In genomic region chr9:118611111-118611541, GRCm38 (mm10) we compare ENCODE assay signal across 9 mouse cellular contexts. TPM values are rescaled to one million over a fixed set of nuclear protein-coding genes. Genes with fewer than 3 reads are reported as not detected.
DNase-seq lines count a peak whose midpoint lies in the region; ATAC-seq and TF ChIP-seq lines count a peak whose summit lies in the region.
"Had no signal": no experiment of that assay in that cellular context is flagged by ENCODE, and none has a peak within 500 bp of the region (broad histone marks: within the 10 kb centered on the region; RNA-seq: fewer than 3 reads in every experiment).

No protein-coding gene starts in this region.

- peaks cover 9% of the 10 kb centered on the region; the same call in 1 of the 2 replicates for H3K79me2 ChIP-seq in liver, adult 2 months (ENCODE audit: control insufficient read depth, insufficient read depth, low read length)

- WGBS in forebrain, embryonic 15.5 days: 40% methylated on average over 14 of the region's 14 CpGs
- WGBS in forebrain, embryonic 11.5 days: 66% methylated on average over 14 of the region's 14 CpGs
- 33% methylated on average over 14 of the region's 14 CpGs for WGBS in hindbrain, embryonic 15.5 days
- WGBS in liver, adult 2 months: 43% methylated on average over 14 of the region's 14 CpGs
- 10% methylated on average over 14 of the region's 14 CpGs for WGBS in olfactory bulb, adult 2 months

- H3K27me3 ChIP-seq in forebrain, embryonic 15.5 days: peaks cover 17% of the 10 kb centered on the region; the same call in 1 of the 2 replicates
- H3K27me3 ChIP-seq in forebrain, embryonic 11.5 days (ENCODE audit: control insufficient read depth, insufficient read depth, low read length): peaks cover 38% of the 10 kb centered on the region
- peaks cover 24% of the 10 kb centered on the region; the same call in 1 of the 2 replicates for H3K27me3 ChIP-seq in hindbrain, embryonic 15.5 days
- H3K27me3 ChIP-seq in liver, adult 2 months (ENCODE audit: control insufficient read depth, insufficient read depth, low read length): no peaks in the 10 kb centered on the region

- 0 out of 2 replicates have a peak, but pooled peaks have one; percentile 31 for TF ChIP-seq POLR2A in liver, adult 2 months (IDR thresholded peaks at IDR 0.05; ENCODE audit: extremely low read depth, insufficient read depth, low read length)
- no peak for TF ChIP-seq POLR2A in olfactory bulb, adult 2 months (IDR thresholded peaks at IDR 0.05; ENCODE audit: insufficient read depth, low read depth, low read length)

- H3K9me3 ChIP-seq in forebrain, embryonic 15.5 days: no peaks in the 10 kb centered on the region
- H3K9me3 ChIP-seq in forebrain, embryonic 11.5 days (ENCODE audit: control insufficient read depth, low read length): no peaks in the 10 kb centered on the region
- H3K9me3 ChIP-seq in hindbrain, embryonic 15.5 days: no peaks in the 10 kb centered on the region

- H3K4me1 ChIP-seq in forebrain, embryonic 15.5 days: peaks cover 12% of the 10 kb centered on the region
- peaks cover 4% of the 10 kb centered on the region; the same call in 1 of the 2 replicates for H3K4me1 ChIP-seq in forebrain, embryonic 11.5 days (replicated peaks; ENCODE audit: control insufficient read depth, insufficient read depth, low read length)
- H3K4me1 ChIP-seq in hindbrain, embryonic 15.5 days (replicated peaks): peaks cover 16% of the 10 kb centered on the region
- peaks cover 5% of the 10 kb centered on the region for H3K4me1 ChIP-seq in liver, adult 2 months (ENCODE audit: control insufficient read depth, insufficient read depth, low read length)
- H3K4me1 ChIP-seq in olfactory bulb, adult 2 months (ENCODE audit: control insufficient read depth, insufficient read depth, low read length): peaks cover 11% of the 10 kb centered on the region

- no peak overlapping the region for H3K4me3 ChIP-seq in forebrain, embryonic 15.5 days
- H3K4me3 ChIP-seq in forebrain, embryonic 11.5 days (ENCODE audit: low read depth, low read length): no peak overlapping the region
- 0 out of 2 replicates have a peak overlapping the region, but pooled peaks have one; percentile 8 for H3K4me3 ChIP-seq in hindbrain, embryonic 15.5 days
- H3K4me3 ChIP-seq in liver, adult 2 months (ENCODE audit: insufficient read depth, low read depth, low read length): peak overlapping the region; percentile 5; the same call in 1 of the 2 replicates
- H3K4me3 ChIP-seq in olfactory bulb, adult 2 months (ENCODE audit: insufficient read depth, low read depth, low read length): 0 out of 2 replicates have a peak overlapping the region, but pooled peaks have one; percentile 3

- DNase-seq in forebrain, embryonic 11.5 days (ENCODE audit: low spot score): no peak
- DNase-seq in frontal cortex, postnatal 36 days (ENCODE audit: low spot score in 2 of 2): peak; percentile 35 to 57
- DNase-seq in liver, adult 2 months (ENCODE audit: extremely low read depth, low read depth, low spot score): peak; percentile 25
- no peak for DNase-seq in retina, postnatal 1 day

- peak overlapping the region; percentile 37 for H3K4me2 ChIP-seq in forebrain, embryonic 15.5 days (replicated peaks)
- no peak overlapping the region for H3K4me2 ChIP-seq in forebrain, embryonic 11.5 days (ENCODE audit: low read depth, low read length, severe bottlenecking)
- H3K4me2 ChIP-seq in hindbrain, embryonic 15.5 days: peak overlapping the region; percentile 45

- ATAC-seq in forebrain, embryonic 15.5 days (replicated peaks): no peak
- ATAC-seq in forebrain, embryonic 11.5 days (replicated peaks; ENCODE audit: low FRiP score): no peak
- ATAC-seq in hindbrain, embryonic 15.5 days (ENCODE audit: low FRiP score, low read depth): no peak
- no peak for ATAC-seq in cerebellum, adult (ENCODE audit: insufficient number of reproducible peaks, low FRiP score, low TSS enrichment)

- H3K36me3 ChIP-seq in forebrain, embryonic 15.5 days: no peaks in the 10 kb centered on the region
- H3K36me3 ChIP-seq in forebrain, embryonic 11.5 days (ENCODE audit: control insufficient read depth, insufficient read depth, low read length): no peaks in the 10 kb centered on the region
- no peaks in the 10 kb centered on the region for H3K36me3 ChIP-seq in hindbrain, embryonic 15.5 days
- H3K36me3 ChIP-seq in liver, adult 2 months (ENCODE audit: control insufficient read depth, insufficient read depth, low read length): no peaks in the 10 kb centered on the region

- H3K9ac ChIP-seq in forebrain, embryonic 15.5 days (replicated peaks): no peak overlapping the region
- H3K9ac ChIP-seq in forebrain, embryonic 11.5 days (ENCODE audit: low read length): no peak overlapping the region
- no peak overlapping the region for H3K9ac ChIP-seq in hindbrain, embryonic 15.5 days
- H3K9ac ChIP-seq in liver, adult 2 months (ENCODE audit: low read depth, low read length): no peak overlapping the region; the same call in 1 of the 2 replicates

- TF ChIP-seq CTCF in liver, adult 2 months (IDR thresholded peaks at IDR 0.05; ENCODE audit: low read depth, low read length): no peak
- TF ChIP-seq CTCF in olfactory bulb, adult 2 months (IDR thresholded peaks at IDR 0.05; ENCODE audit: insufficient read depth, low read depth, low read length): no peak

- peak overlapping the region; percentile 21; the same call in 1 of the 2 replicates for H3K27ac ChIP-seq in forebrain, embryonic 15.5 days (replicated peaks)
- no peak overlapping the region for H3K27ac ChIP-seq in forebrain, embryonic 11.5 days (ENCODE audit: low read depth, low read length)
- H3K27ac ChIP-seq in hindbrain, embryonic 15.5 days (replicated peaks): no peak overlapping the region
- peak overlapping the region; percentile 66 for H3K27ac ChIP-seq in liver, adult 2 months (replicated peaks; ENCODE audit: insufficient read depth, low read depth, low read length)
- no peak overlapping the region for H3K27ac ChIP-seq in olfactory bulb, adult 2 months (ENCODE audit: insufficient read depth, low read depth, low read length)

RNA-seq across cellular contexts. Expression of gene Itga9, which starts 4.6 kb away (rescaled TPM):
- 1.6 and 2.4 TPM in 2 replicates for polyA plus RNA-seq in forebrain, embryonic 15.5 days (2015; fragmentation: Nextera tagmentation; extraction: Ambion mirVana)
- polyA plus RNA-seq in forebrain, embryonic 11.5 days (2014; fragmentation: Nextera tagmentation; extraction: Ambion mirVana): 6.3 and 7.1 TPM in 2 replicates
- 2.8 and 3.1 TPM in 2 replicates for polyA plus RNA-seq in hindbrain, embryonic 15.5 days (2015; fragmentation: Nextera tagmentation; extraction: Ambion mirVana)
- total RNA-seq in liver, adult 2 months (2014; rRNA removed): 15.8 and 16.1 TPM in 2 replicates
- 5.0 and 9.1 TPM in 2 replicates for polyA plus RNA-seq in liver, adult 2 months (2012; rRNA removed)
- not detected in 2 replicates for polyA plus RNA-seq in olfactory bulb, adult 2 months (2012; ENCODE audit: insufficient read depth, insufficient read length, low replicate concordance, missing spikeins)
- total RNA-seq: CH12.LX had no signal

Comparison
In these comparisons a context has a peak if more than half of its experiments do, and no peak if none do; other contexts are left out.
1. H3K27ac ChIP-seq: peak in forebrain, embryonic 15.5 days (single experiment) and liver, adult 2 months (single experiment); none in forebrain, embryonic 11.5 days (single experiment), hindbrain, embryonic 15.5 days (single experiment) and olfactory bulb, adult 2 months (single experiment).
2. H3K4me3 ChIP-seq: peak in hindbrain, embryonic 15.5 days (single experiment), liver, adult 2 months (single experiment) and olfactory bulb, adult 2 months (single experiment); none in forebrain, embryonic 15.5 days (single experiment) and forebrain, embryonic 11.5 days (single experiment).
3. DNase-seq: peak in frontal cortex, postnatal 36 days (2 of 2) and liver, adult 2 months (single experiment); none in forebrain, embryonic 11.5 days (single experiment) and retina, postnatal 1 day (single experiment).